Mouse (Mus musculus) A20 (cell line): ENCODE measurements around the gene Jak1.
"Not testable (repeated sequence)": the region's sequence is repeated elsewhere in the genome, so short reads cannot be mapped to it uniquely, and the experiment has no call there.

ENCODE experiments used
- DNase-seq: peaks from one replicate; pipeline ENCODE4 v3.0.0-alpha.2; 2011; ENCODE audit warnings: low read depth, low spot score

The Jak1 gene

DNA sequence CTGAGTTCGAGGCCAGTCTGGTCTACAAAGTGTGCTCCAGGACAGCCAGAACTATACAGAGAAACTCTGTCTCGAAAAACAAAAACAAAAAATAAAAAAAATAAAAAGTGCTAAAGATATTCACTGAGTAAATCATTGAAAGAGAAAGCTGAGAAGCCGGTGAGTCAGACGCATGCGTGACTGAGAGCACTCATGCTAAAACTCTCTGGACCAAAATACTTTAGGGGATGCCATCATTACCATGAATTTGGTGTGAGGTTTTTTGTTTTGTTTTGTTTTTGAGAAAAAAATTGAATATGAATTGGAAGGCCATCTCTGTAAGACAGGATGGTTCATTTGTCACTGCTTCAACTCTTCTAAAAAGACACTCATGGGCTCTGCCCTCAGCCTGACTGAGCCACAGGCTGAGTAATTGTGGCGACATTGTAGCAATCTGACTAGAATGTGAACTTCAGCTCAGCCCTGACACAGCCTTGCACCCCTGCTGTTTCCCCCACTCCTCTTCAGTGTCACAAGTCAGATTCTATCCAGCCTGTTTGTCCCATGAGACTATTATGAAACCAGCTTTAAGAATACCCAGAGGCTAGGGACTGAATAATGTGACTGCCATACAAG lies 11.5 kb upstream of the Jak1 start:
- no peak for DNase-seq

DNA sequence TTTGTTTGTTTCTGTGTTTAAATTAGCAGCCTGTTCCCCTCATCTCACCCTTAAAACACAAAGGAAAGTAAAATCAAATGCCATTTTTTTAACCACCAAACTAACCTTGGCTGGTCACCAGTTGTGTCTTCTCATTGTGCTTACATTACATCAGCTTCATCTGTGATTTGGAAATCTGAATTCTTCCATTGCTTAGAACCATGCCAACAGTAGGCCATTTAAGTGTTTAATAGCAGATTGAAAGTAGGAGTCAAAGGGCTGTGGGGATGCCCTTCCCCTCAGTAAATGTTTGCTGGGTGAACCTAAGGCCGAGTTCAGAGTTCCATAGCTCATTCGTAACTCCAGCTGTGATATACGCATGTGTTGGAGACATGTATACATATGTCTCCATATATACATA lies 10.8 kb upstream of the Jak1 start:
- DNase-seq, result no peak

DNA sequence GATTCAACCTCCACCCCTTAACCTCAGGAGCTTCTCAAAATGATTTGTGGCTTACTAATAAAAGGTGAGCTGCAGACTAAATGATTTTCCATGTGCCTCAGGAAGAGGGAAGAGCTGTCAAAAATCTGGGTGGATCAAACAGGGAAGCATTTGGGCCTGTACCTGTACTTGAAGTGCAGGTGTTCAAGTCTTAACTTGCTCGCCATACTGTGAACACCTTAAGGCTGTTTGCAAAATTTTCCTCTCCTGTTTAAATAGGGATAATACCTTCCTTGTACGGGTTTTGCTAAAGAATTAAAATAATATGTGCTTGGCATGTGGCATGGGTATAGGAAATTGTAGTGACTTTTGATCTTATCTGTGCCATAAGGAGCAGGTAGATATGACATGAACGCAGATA lies 5.7 kb upstream of the Jak1 start:
- no peak for DNase-seq

DNA sequence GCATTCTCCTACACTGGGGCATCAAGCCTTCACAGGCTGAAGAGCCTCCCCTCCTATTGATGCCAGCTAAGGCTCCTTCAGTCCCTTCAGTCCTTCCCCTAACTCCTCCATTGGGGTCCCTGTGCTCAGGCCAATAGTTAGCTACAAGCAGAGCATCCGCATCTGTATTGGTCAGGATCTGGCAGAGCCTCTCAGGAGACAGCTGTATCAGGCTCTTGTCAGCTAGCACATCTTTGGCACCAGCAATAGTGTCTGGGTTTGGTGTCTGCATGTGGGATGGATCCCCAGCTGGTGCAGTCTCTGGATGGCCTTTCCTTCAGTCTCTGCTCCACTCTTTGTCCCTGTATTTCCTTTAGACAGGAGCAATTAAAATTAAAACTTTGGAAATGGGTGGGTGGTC lies 3.4 kb upstream of the Jak1 start:
- DNase-seq, result not testable (repeated sequence)

DNA sequence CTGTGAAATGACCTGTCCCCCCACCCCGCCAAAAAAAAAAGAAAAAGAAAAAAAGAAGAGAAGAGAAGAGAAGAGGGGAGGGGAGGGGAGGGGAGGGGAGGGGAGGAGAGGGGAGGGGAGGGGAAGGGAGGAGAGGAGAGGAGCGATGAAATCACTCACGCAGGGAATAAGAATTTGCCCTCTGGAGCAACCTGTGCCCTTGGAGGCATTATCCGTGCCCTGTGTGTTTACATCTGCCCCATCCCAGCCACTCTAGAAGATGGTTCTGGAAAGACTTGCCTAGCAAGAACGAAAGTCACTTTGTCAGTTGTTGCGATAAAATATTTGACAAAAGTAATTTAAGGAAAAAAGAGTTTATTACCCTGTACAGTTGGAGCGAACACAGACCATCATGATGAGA lies 441 bp upstream of the Jak1 start:
- peak; percentile 19 for DNase-seq

DNA sequence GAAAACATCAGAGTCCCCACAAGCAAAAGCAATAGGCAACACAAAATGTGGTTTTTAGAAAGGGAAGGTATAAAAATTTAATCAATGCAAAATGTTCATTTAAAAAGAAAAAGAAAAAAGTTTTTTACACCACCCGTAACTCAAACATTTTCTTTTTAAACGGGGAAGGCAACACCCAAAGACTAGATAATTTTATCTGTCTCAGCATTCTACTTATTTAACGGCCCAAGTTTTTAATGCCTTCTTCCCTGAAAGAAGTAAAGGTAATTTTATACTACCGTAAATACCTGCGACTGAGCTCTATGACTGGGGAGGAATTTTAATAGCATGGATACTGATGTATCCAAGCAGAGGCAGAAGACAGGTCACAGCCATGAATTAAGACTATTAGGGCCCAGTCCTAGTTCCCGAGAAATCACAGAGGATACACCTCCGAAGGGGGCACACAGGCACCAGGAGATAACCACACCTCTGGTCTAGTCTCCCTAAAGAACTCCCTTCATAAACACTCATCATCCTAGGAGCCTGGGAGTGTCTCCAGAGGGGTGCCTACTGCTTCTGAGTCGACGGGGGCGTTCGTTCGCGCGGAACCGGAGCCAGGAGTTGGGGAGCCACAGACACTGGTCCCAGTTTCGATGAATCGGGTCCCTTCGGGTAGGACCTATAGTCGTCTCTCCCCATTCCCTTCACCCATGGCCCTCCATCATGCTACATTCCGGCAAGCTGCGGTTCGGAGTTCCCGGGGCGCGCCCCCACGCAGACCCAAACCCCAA lies 928 bp downstream of the Jak1 start:
- peak; percentile 66 for DNase-seq

DNA sequence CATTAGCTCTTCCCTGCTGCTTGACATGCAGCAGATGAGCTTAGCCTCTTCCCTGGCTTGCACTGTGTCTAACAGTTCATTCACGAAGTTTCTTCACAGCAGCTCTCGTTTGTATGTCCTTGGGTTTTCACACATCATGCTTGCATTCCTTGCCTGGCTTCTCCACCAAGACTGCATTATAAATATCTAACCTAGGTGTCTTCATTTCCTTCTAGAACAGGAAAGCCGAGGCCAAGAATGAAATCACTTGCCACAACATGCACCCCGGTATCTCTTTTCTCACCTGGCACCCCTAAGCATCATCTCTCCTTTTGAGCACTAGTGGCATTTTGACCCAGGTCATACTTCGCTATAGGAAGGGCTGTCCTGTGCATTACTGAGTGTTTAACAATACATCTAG lies 3.5 kb downstream of the Jak1 start:
- DNase-seq, result no peak

DNA sequence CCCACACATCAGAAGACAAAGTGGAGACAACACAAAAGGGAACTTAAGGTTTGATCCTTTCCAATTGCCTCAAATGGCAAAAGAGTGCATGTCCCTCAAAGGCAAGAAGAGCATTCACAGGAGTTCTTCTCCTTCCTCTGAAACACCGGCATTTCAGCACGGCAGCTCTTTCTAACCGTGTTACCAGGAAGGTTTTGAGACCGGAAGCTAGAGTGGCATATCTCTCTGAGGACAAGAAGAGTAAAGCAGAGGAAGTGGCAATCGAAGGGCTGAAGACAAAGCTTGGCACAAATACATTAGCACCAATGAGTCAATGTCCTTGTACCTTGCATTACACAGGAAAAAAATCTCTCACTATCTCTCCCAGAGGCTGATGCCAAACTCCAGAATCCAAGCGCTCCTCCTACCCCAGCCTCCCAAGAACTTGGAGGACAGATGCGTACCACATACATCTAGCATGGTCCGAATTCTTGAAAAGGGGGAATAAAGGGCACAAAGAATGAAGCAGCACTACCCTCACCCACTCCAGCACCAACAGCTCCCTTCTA lies 4.3 kb downstream of the Jak1 start:
- DNase-seq, result no peak

DNA sequence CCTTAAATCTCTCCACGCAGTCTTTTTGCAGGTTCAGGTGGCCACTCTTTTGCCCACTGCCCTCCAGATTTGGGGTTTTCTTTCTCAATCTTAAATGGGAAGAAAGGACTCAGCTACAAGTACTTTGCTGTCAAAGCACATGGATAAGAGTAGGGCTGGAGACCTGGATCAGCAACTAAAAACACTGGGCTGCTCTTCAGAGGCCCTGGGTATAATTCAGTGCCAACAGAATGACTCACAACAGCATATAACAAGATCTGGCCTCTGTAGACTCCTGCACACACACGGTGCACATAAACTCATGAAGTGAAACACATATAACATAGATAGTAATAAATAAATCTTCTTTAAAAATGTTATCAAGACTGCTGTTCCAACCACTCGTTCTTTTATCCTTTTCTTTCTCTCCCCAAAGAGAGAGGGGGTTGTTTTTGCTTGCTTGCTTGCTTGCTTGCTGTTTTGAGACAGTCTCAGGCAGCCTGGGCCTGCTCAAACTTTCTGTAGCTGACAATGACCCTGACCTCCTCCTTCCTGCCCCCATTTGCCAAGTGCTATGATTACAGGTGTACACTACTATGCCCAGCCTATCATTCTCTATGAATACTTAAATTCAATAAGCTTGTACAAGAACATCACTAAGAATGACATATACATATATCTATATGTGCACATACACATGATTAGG lies 8.4 kb downstream of the Jak1 start:
- DNase-seq, result no peak

DNA sequence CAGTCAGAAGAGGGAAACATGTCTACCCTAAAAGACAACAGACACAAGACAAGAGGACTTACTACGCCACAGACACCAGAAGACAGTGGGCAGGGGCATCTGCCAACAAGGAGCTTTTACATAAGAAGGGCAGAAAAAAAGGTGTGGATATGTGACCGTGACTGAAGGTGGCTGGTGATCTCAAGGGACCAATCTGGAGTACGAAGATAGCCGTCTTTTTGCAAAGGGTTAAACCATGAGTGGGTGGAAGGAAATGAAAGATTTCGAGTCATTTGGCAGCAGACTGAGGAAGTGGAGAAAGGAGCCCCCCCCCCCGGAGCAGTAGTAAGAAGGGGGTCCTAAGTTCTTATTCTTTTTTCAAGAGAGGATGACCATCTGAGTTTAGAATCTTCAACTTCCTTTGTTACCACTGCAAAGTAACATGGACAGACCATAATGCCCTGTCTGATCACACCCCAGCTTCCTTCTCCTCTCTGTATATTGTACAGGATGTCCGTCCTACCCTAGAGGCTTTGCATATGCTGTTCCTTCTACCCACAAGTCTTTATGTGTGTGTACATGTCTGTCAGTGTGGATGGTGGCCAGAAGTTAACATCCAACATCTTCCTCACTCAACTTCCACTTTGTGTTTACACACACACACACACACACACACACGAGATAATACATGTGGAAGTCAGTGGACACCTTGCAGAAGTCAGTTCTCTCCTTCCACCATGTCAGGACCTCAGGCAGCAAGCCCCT lies 10.3 kb downstream of the Jak1 start:
- DNase-seq, result peak; percentile 49

DNA sequence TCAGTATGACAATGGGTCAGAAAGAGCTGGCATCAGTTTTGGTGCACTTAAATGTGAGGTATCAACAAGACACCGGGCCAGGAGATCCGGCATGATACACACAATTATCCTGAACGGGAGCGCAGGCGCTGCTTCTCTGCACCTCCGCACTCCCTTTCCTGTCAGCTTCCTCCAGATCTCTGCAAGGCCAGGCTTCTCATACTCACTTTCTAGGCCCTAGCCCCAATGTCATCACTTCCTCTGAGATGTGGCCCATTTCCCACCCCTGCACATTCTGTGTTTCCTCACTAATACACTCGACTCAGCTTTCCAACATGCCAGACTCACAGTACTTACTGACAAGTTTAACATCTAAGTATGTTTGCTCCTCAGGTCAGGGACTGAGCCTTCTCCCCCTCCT lies 11.1 kb downstream of the Jak1 start:
- peak; percentile 26 for DNase-seq

DNA sequence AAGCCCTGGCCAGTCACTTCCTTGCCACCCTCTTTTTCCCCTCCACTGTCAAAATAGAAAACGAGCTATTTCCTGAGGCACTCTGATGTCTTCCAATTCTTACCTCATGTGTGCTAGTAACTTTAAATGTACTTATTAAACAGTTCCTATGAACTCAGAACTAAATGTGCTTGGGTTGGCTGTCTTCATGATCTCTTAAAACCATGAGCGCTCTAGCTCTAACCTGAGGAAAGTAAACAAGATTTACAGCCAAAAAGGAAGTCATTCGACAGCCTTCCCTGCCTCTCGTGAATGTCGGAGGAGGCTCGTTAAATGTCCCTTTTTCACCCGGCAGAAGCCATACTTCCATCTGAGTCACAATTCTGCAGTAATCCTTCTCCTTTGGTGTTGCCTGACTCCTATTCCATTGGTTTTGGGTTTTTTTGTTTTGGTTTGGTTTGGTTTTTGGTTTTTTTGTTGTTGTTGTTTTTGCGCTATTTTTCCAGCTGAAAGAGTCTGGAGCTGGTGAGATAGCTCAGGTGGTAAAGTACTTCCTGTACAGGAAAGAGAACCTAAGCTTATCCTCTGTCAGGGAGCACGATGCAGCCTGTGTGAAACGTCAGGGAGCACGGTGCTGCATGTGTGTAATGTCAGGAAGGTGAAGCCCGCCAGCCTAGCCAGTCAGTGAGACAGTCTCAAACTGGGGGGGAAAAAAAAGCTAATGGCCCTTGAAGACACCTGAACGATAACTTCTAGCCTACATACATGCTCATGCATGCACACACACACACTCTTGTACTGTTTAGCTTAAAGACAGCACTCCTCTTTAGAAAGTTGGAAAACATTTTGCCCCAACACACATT lies 12.1 kb downstream of the Jak1 start:
- no peak for DNase-seq

DNA sequence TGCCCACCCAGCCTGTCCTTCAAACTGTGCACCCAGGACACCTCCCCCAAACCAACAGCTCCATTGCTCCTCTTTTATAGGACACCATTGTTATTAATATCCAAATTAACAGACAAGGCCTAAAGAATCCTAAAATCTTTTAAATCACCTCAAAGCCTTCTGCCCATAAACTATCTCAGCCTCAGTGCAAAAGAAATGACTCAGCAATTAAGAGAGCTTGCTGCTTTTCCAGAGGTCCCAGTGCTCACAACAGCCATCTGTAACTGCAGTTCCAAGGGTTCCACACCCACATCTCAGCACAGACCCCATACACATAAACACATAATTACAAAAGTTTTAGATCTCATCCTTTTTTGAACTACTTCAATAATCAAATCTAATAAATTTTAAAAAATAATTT lies 13.1 kb downstream of the Jak1 start:
- no peak for DNase-seq

DNA sequence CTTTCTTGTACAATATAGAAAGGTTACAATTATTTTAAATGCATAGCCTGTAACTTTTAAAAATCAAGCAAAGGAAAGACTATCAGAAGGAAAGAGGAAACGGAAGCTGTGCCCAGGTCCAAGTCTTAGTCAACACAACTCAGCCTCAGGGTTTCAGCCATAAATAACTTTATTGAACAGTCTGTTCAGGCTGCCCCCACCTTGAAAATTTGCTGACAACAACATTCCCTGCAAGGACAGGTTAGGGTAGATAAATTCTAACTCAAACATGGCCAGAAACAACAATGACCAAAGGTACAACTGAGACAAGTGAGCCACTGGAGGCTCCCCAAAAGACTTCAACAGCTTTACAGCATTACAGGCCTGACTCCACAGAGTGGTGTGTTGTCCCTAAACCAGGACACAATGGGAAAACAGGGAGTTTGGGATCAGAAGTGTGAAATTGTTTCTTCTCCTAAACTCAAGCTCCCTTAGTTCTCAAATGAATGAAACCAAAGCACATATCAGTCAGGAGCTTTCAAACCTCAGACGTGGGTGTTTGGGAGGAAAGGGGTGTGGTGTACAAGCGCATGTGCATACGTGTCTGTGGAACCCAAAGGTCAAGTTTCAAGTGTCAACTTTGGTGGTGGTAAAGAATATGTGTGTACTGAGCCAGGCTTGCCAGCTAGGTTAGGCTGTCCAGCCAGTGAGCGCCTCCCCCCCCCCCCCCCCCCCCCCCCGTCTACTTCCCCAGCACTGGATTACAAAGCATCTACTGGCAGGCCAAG lies 14.9 kb downstream of the Jak1 start:
- peak; percentile 45 for DNase-seq

DNA sequence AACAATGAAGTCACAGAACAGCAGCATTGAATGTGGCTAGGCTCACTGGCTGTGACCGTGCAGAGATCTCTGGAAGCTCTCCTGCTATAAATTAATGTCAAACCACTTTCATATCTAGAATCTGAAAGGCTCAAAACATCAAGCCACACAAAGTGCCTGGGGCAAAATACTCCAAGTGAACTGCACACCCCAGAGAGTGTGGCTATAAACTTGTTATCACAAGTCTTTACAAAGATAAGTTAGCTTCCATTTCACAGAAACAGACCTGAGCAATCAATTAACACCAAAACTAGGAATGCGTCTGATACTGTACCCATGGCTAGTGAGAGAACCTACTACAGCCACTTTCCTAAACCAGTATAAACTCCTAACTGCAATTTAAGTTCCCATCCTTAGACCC lies 17.7 kb downstream of the Jak1 start:
- DNase-seq, result no peak

DNA sequence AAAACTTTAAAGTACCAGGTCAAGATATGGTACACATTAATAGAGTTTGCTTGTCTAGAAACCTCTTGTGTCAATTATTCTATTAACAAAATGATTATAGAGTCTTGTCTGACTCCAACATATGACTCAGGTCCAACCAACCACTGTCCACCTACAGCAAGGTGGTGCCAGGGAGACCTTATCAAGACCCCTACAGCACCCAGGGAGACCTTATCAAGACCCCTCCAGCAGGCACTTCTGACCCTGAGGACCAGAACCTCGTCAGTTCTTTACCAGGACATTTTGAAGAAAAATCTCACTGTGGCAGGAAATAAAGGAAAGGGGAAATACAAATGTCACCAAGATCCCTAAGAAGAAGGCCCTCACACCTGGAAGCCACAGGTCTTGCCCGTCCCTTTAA lies 18.5 kb downstream of the Jak1 start:
- no peak for DNase-seq

DNA sequence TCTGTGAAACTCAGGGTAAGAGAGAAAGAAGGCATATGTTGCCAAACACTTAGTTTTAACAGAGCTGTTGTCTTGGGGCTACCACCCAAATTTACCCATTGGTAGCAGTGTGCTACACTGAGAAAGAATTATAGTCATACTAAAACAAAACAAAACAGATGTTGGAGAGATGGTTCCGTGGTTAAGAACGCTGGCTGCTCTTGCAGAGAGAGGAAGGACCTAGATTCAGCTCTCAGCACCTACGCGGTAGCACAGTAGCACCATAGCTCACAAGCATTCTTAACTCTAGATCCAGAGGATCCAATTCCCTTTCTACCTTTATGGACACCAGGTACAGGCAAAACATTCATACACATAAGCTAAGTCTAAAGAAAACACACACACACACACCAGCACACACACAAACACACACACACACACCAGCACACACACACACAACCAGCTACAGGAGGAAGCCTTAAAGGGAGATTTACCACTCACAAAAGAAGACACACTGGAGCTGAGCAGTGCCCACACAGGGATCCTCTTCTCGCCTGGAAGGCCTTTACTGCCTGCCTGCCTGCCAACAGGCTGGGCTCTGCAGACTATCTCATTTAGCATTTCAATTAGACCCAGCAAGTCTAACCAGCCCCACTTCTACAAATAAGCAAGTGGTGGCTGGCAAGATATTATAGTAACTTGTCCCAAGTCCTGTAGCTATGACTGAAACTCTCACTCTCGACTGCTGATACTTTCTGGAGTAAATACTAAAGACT lies 20.6 kb downstream of the Jak1 start:
- DNase-seq, result peak; percentile 41

DNA sequence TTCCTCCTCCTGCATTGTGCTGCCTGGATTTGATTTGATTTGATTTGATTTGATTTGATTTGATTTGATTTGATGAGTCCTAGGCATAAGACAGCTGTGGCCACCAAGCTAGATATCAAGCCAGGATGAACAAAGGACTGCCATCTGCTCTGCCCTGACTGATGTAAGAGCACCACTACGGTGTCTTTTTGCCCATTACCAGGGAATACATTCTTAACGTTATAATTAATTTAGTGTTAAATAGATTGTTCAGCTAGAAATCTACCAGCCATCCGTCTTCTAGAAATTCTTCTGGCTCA lies 24.3 kb downstream of the Jak1 start:
- DNase-seq, result no peak

DNA sequence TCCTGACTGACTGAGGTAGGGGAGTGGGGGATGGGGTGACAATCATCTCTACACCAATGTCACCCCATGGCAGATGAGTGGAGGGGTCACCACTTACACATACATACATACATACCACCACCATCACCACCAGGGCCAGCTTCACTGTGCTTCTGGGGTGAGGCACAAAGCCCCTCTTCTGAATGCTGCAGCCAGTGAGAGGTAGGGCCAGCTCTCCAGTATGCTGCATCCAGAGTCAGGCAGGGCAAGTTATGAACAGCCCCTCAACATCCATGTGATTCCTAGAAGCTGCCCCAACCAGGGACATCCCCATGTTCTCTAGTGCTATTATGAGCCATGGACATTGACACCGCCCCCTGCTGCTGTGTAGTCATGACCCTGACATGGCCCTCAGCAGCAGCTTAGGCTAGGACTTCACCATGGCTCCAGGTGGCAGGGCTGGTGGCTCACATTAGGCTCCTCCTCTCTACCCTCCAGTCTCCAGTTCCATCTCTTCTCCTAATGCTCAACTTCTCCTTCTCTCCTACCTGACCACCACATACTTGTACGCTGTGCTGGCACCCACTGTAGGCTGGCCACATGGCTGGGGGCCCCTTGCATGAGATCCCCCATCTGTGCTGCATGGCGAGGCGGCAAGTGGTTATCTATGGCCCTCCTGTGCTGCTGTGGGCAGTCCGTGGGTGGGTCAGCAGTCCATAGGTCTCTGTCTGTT lies 24.8 kb downstream of the Jak1 start:
- DNase-seq, result no peak
